Mouse (Mus musculus): ENCODE measurements at regions not wholly inside any gene's neighbourhood (a gene's known extent, or its start where the extent isn't known, plus 50 kb on each side); places are given as distances from the start of the nearest gene placed in this dataset.

DNA sequence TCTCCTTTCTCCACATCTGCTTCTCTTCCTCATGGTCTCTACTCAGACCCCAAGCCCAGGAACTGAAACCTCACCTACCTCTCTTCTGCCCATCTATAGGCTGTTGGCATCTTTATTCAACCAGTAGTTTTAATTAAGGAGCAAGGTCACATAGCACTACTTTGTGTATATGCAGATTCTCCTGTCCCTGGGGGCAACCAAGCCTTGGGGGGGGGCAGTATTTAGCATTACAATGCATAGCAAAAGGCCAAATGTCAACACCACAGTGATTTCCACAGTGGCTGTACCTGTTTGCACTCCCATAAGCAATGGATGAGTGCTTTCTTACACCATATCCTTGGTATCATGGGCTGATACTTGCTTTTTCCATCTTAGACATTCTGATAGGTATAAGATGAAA lies 1826.4 kb downstream of the 9330182O14Rik start:
- no peak for TF ChIP-seq EP300 (IDR thresholded peaks at IDR 0.05; ENCODE audit: low read depth)
- TF ChIP-seq CTCF (IDR thresholded peaks at IDR 0.05; ENCODE audit: low read depth): no peak

All from liver, postnatal 0 days (tissue).